Mouse (Mus musculus): Measurements from ENCODE around the gene Map3k20. TPM values are rescaled to one million over a fixed set of nuclear protein-coding genes. Genes with fewer than 3 reads are reported as not detected.

Gene Map3k20
- polyA plus RNA-seq, 1 experiment from 2014 or later, result 9.5 TPM

DNA sequence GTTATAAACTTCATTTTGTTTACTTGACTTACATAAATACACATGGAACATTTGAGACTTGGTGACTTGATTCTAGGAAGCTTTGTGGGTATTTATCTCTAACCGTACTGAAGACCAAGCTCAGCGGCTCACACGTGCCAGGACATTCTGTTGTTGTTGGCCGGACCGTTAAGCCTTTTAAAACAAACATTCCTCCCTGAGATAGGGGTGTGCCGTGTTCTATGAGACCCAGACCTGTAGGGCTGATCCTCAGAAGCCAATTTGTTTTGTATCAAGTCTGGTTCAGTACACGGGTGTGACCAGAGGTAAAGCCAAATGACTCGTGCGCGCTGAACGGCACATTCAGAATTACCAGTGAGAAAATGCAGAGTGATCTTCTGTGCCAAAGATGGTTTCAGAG lies 97.9 kb downstream of the Map3k20 start:
- H3K9me3 ChIP-seq (ENCODE audit: control insufficient read depth, low read length), result no peaks in the 10 kb centered on the region
- H3K4me1 ChIP-seq (replicated peaks; ENCODE audit: control insufficient read depth, insufficient read depth, low read length), result no peaks in the 10 kb centered on the region
- no peak overlapping the region for H3K4me3 ChIP-seq (ENCODE audit: low read depth, low read length)
- DNase-seq (ENCODE audit: low spot score), result no peak
- no peak overlapping the region for H3K27ac ChIP-seq (ENCODE audit: low read depth, low read length)
- H3K4me2 ChIP-seq (ENCODE audit: low read depth, low read length, severe bottlenecking), result no peak overlapping the region
- H3K9ac ChIP-seq (ENCODE audit: low read length), result no peak overlapping the region
- ATAC-seq (replicated peaks; ENCODE audit: low FRiP score), result no peak
- WGBS, result 77% methylated on average over 11 of the region's 11 CpGs
- no peaks in the 10 kb centered on the region for H3K36me3 ChIP-seq (ENCODE audit: control insufficient read depth, insufficient read depth, low read length)
- H3K27me3 ChIP-seq (ENCODE audit: control insufficient read depth, insufficient read depth, low read length), result no peaks in the 10 kb centered on the region

DNA sequence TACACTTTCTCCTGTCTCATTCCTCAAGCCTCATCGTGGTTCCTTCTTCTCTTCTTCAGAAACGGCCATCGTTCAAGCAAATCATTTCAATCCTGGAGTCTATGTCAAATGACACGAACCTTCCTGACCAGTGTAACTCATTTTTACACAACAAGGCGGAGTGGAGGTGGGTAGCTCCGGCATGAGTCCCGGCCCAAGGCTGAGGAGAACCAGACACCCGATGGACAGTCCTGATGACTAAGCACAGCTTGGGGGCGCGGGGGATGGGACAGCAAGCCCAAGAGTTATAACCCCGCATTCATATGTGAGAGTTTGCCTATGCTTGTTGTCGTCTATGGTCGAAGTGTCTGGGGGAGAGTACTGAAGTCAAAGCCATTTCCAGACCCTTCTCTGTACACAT lies 104.0 kb downstream of the Map3k20 start:
- no peaks in the 10 kb centered on the region for H3K9me3 ChIP-seq (ENCODE audit: control insufficient read depth, low read length)
- H3K9ac ChIP-seq (ENCODE audit: low read length), result no peak overlapping the region
- no peaks in the 10 kb centered on the region for H3K4me1 ChIP-seq (replicated peaks; ENCODE audit: control insufficient read depth, insufficient read depth, low read length)
- ATAC-seq (replicated peaks; ENCODE audit: low FRiP score) (0 out of 2 replicates have a peak, but pooled peaks have one; percentile 12), DNase-seq (ENCODE audit: low spot score) (no peak)
- no peak overlapping the region for H3K4me2 ChIP-seq (ENCODE audit: low read depth, low read length, severe bottlenecking)
- no peaks in the 10 kb centered on the region for H3K36me3 ChIP-seq (ENCODE audit: control insufficient read depth, insufficient read depth, low read length)
- 91% methylated on average over 13 of the region's 13 CpGs for WGBS
- no peaks in the 10 kb centered on the region for H3K27me3 ChIP-seq (ENCODE audit: control insufficient read depth, insufficient read depth, low read length)
- H3K4me3 ChIP-seq (ENCODE audit: low read depth, low read length), result no peak overlapping the region
- no peak overlapping the region for H3K27ac ChIP-seq (ENCODE audit: low read depth, low read length)

DNA sequence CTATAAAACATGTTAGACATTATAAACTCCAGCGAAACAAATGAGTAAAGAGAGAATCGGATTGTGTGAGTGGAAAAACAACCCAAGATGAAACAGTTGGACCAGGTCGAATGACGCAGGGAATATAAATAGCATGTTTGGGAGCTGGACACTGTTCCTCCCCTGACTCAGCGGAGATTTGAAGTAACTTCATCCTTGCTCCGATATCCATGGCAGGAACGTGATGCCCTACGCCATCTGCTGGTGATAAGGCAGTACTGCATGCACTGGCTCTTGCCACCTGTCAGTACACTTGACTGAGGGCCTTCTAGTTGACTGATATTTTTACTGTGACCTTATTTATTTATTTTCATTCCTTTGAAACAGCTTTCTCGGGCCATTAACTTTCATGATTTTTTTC lies 104.5 kb downstream of the Map3k20 start:
- WGBS, result 26% methylated on average over 9 of the region's 9 CpGs
- Histone ChIP-seq H3K27me3 (ENCODE audit: control insufficient read depth, insufficient read depth, low read length) (no peaks in the 10 kb centered on the region), H3K4me1 (replicated peaks; ENCODE audit: control insufficient read depth, insufficient read depth, low read length) (no peaks in the 10 kb centered on the region), H3K9ac (ENCODE audit: low read length) (no peak overlapping the region), H3K36me3 (ENCODE audit: control insufficient read depth, insufficient read depth, low read length) (no peaks in the 10 kb centered on the region), H3K4me3 (ENCODE audit: low read depth, low read length) (no peak overlapping the region), H3K27ac (ENCODE audit: low read depth, low read length) (no peak overlapping the region), H3K4me2 (ENCODE audit: low read depth, low read length, severe bottlenecking) (no peak overlapping the region), H3K9me3 (ENCODE audit: control insufficient read depth, low read length) (no peaks in the 10 kb centered on the region)
- ATAC-seq (replicated peaks; ENCODE audit: low FRiP score) (no peak), DNase-seq (ENCODE audit: low spot score) (peak; percentile 90)

DNA sequence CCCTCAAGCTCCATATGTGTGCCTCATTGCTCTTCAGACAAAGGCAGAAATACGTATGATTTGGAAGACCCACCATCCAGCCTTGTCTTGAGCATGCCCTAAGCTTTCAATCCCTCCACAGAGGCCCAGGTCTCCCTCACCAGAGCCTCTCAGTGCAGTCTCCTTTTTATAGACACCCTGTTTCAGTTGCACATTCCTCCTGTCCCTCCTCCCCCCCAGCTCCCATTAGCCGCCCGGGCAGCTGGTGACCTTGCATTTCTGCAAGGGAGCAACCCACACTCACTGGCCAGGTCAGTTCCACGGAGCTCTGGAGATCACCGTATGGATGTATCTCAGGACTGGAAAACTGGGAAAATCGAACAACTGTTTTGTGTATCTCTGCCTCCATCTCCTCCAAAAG lies 105.0 kb downstream of the Map3k20 start:
- H3K27me3 ChIP-seq (ENCODE audit: control insufficient read depth, insufficient read depth, low read length), result no peaks in the 10 kb centered on the region
- 83% methylated on average over 6 of the region's 6 CpGs for whole genome bisulfite sequencing

GRCm38 (mm10) chr2:72391024-72391423 lies 105.6 kb downstream of the Map3k20 start:
- no peak overlapping the region for H3K9ac ChIP-seq (ENCODE audit: low read length)
- H3K36me3 ChIP-seq (ENCODE audit: control insufficient read depth, insufficient read depth, low read length), result no peaks in the 10 kb centered on the region
- ATAC-seq (replicated peaks; ENCODE audit: low FRiP score) (no peak), DNase-seq (ENCODE audit: low spot score) (no peak)
- no peak overlapping the region for H3K4me2 ChIP-seq (ENCODE audit: low read depth, low read length, severe bottlenecking)
- H3K4me1 ChIP-seq (replicated peaks; ENCODE audit: control insufficient read depth, insufficient read depth, low read length), result no peaks in the 10 kb centered on the region
- no peak overlapping the region for H3K27ac ChIP-seq (ENCODE audit: low read depth, low read length)
- H3K9me3 ChIP-seq (ENCODE audit: control insufficient read depth, low read length), result no peaks in the 10 kb centered on the region
- H3K4me3 ChIP-seq (ENCODE audit: low read depth, low read length), result no peak overlapping the region
- 62% methylated on average over 4 of the region's 4 CpGs for WGBS
- no peaks in the 10 kb centered on the region for H3K27me3 ChIP-seq (ENCODE audit: control insufficient read depth, insufficient read depth, low read length)

More for the DNA sequence above, 105.0 kb downstream of the Map3k20 start:
- Histone ChIP-seq H3K27ac (ENCODE audit: low read depth, low read length) (no peak overlapping the region), H3K4me3 (ENCODE audit: low read depth, low read length) (no peak overlapping the region), H3K36me3 (ENCODE audit: control insufficient read depth, insufficient read depth, low read length) (no peaks in the 10 kb centered on the region), H3K4me2 (ENCODE audit: low read depth, low read length, severe bottlenecking) (no peak overlapping the region), H3K9ac (ENCODE audit: low read length) (no peak overlapping the region), H3K4me1 (replicated peaks; ENCODE audit: control insufficient read depth, insufficient read depth, low read length) (no peaks in the 10 kb centered on the region), H3K9me3 (ENCODE audit: control insufficient read depth, low read length) (no peaks in the 10 kb centered on the region)
- ATAC-seq (replicated peaks; ENCODE audit: low FRiP score) (no peak), DNase-seq (ENCODE audit: low spot score) (no peak)

GRCm38 (mm10) chr2:72391721-72392120 lies 106.3 kb downstream of the Map3k20 start:
- H3K9me3 ChIP-seq (ENCODE audit: control insufficient read depth, low read length), result no peaks in the 10 kb centered on the region
- H3K4me1 ChIP-seq (replicated peaks; ENCODE audit: control insufficient read depth, insufficient read depth, low read length), result no peaks in the 10 kb centered on the region
- H3K4me3 ChIP-seq (ENCODE audit: low read depth, low read length), result no peak overlapping the region
- DNase-seq (ENCODE audit: low spot score) (no peak), ATAC-seq (replicated peaks; ENCODE audit: low FRiP score) (no peak)
- H3K36me3 ChIP-seq (ENCODE audit: control insufficient read depth, insufficient read depth, low read length), result no peaks in the 10 kb centered on the region
- no peak overlapping the region for H3K4me2 ChIP-seq (ENCODE audit: low read depth, low read length, severe bottlenecking)
- no peak overlapping the region for H3K27ac ChIP-seq (ENCODE audit: low read depth, low read length)
- 93% methylated on average over 2 of the region's 2 CpGs for WGBS
- H3K27me3 ChIP-seq (ENCODE audit: control insufficient read depth, insufficient read depth, low read length), result no peaks in the 10 kb centered on the region
- no peak overlapping the region for H3K9ac ChIP-seq (ENCODE audit: low read length)

- Histone ChIP-seq H3K27me3 (ENCODE audit: control insufficient read depth, insufficient read depth, low read length) (no peaks in the 10 kb centered on the region), H3K4me2 (ENCODE audit: low read depth, low read length, severe bottlenecking) (no peak overlapping the region), H3K4me1 (replicated peaks; ENCODE audit: control insufficient read depth, insufficient read depth, low read length) (no peaks in the 10 kb centered on the region), H3K9ac (ENCODE audit: low read length) (no peak overlapping the region), H3K9me3 (ENCODE audit: control insufficient read depth, low read length) (no peaks in the 10 kb centered on the region), H3K27ac (ENCODE audit: low read depth, low read length) (no peak overlapping the region), H3K4me3 (ENCODE audit: low read depth, low read length) (no peak overlapping the region), H3K36me3 (ENCODE audit: control insufficient read depth, insufficient read depth, low read length) (no peaks in the 10 kb centered on the region)
- 87% methylated on average over 4 of the region's 4 CpGs for WGBS
- no peak for DNase-seq (ENCODE audit: low spot score)
- ATAC-seq (replicated peaks; ENCODE audit: low FRiP score), result no peak
Observed at GRCm38 (mm10) chr2:72392316-72392715, 106.9 kb downstream of the Map3k20 start.

- DNase-seq (ENCODE audit: low spot score) (no peak), ATAC-seq (replicated peaks; ENCODE audit: low FRiP score) (no peak)
- H3K9me3 ChIP-seq (ENCODE audit: control insufficient read depth, low read length), result no peaks in the 10 kb centered on the region
- no peak overlapping the region for H3K9ac ChIP-seq (ENCODE audit: low read length)
- WGBS, result 94% methylated on average over 6 of the region's 6 CpGs
- no peaks in the 10 kb centered on the region for H3K27me3 ChIP-seq (ENCODE audit: control insufficient read depth, insufficient read depth, low read length)
- H3K36me3 ChIP-seq (ENCODE audit: control insufficient read depth, insufficient read depth, low read length), result no peaks in the 10 kb centered on the region
- peaks cover 2% of the 10 kb centered on the region; the same call in 1 of the 2 replicates for H3K4me1 ChIP-seq (replicated peaks; ENCODE audit: control insufficient read depth, insufficient read depth, low read length)
- H3K4me2 ChIP-seq (ENCODE audit: low read depth, low read length, severe bottlenecking), result no peak overlapping the region
- no peak overlapping the region for H3K4me3 ChIP-seq (ENCODE audit: low read depth, low read length)
- H3K27ac ChIP-seq (ENCODE audit: low read depth, low read length), result no peak overlapping the region
Observed at GRCm38 (mm10) chr2:72396934-72397333, 111.5 kb downstream of the Map3k20 start.

DNA sequence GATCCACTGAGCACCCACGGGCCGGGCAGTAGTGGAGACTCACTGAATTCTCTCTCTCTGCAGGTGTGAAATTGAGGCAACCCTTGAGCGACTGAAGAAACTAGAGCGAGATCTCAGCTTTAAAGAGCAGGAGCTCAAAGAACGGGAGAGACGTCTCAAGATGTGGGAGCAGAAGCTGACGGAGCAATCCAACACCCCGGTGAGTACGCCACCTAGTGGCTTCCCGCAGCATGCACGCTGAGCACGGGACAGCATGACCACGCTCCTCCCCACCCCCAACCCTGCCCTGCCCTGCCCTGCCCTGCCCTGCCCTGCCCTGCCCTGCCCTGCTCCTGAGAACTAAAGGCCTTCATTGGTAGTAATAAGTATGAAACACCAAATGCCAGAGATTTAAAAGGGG lies 112.8 kb downstream of the Map3k20 start:
- WGBS, result 24% methylated on average over 13 of the region's 13 CpGs

More for the DNA sequence above, 112.8 kb downstream of the Map3k20 start:
- Histone ChIP-seq H3K9ac (ENCODE audit: low read length) (no peak overlapping the region), H3K27ac (ENCODE audit: low read depth, low read length) (no peak overlapping the region), H3K4me2 (ENCODE audit: low read depth, low read length, severe bottlenecking) (peak overlapping the region; percentile 15; the same call in 1 of the 2 replicates), H3K4me1 (replicated peaks; ENCODE audit: control insufficient read depth, insufficient read depth, low read length) (peaks cover 2% of the 10 kb centered on the region; the same call in 1 of the 2 replicates), H3K27me3 (ENCODE audit: control insufficient read depth, insufficient read depth, low read length) (no peaks in the 10 kb centered on the region), H3K36me3 (ENCODE audit: control insufficient read depth, insufficient read depth, low read length) (no peaks in the 10 kb centered on the region), H3K9me3 (ENCODE audit: control insufficient read depth, low read length) (no peaks in the 10 kb centered on the region), H3K4me3 (ENCODE audit: low read depth, low read length) (no peak overlapping the region)
- DNase-seq (ENCODE audit: low spot score), result peak; percentile 82
- ATAC-seq (replicated peaks; ENCODE audit: low FRiP score), result no peak

Data from forebrain, embryonic 11.5 days (tissue).